Mouse (Mus musculus): ENCODE data around the gene 2310034G01Rik. TPM values are rescaled to one million over a fixed set of nuclear protein-coding genes. Genes with fewer than 3 reads are reported as not detected.

Gene 2310034G01Rik
- polyA plus RNA-seq, 1 experiment from 2014 or later = 1.0 TPM

GRCm38 (mm10) chr19:46395109-46396009, 45.3 kb upstream of the 2310034G01Rik start, which contains the start of gene Actr1a:
Gene Actr1a, minus strand, starts transcription at chr19:46395748.
- peak; percentile 94 for ATAC-seq (replicated peaks; ENCODE audit: insufficient number of reproducible peaks, low FRiP score, low TSS enrichment)
- WGBS (ENCODE audit: insufficient replicate concordance) = under 1% methylated on average over 51 of the region's 51 CpGs
- no peak within 1 kb of the TSS for H3K27ac ChIP-seq (ENCODE audit: low read depth, low read length)

DNA sequence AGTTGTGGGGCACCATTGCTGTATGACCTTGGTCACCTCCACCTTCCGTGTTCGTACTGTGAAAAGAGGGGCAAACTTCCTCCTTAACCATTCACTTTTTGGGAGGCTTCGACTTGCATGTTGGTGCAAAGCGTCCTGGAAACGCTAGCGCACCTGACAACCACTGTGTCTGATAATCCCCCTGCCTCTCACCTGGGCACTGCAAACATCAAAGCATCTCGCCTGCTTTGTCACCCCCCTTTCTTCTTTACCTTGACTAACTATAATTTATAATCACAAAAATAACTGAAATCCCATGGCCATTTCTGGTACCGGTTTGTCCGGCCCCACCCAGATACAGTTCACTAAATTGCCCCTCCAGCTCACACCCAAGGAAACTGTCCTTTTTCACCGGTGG, 44.6 kb upstream of the 2310034G01Rik start:
- Histone ChIP-seq H3K4me1 (ENCODE audit: control insufficient read depth, insufficient read depth, low read length) (peaks cover 33% of the 10 kb centered on the region), H3K9me3 (replicated peaks; ENCODE audit: control insufficient read depth, low read length) (no peaks in the 10 kb centered on the region), H3K36me3 (ENCODE audit: control insufficient read depth, insufficient read depth, low read length) (no peaks in the 10 kb centered on the region), H3K27ac (ENCODE audit: low read depth, low read length) (no peak overlapping the region), H3K9ac (ENCODE audit: low read depth, low read length) (peak overlapping the region; percentile 83), H3K27me3 (ENCODE audit: control insufficient read depth, insufficient read depth, low read length) (no peaks in the 10 kb centered on the region), H3K4me2 (peak overlapping the region; percentile 94), H3K4me3 (ENCODE audit: low read depth, low read length) (peak overlapping the region; percentile 90)
- 8% methylated on average over 10 of the region's 10 CpGs for WGBS (ENCODE audit: insufficient replicate concordance)
- ATAC-seq (replicated peaks; ENCODE audit: insufficient number of reproducible peaks, low FRiP score, low TSS enrichment) = no peak

More at GRCm38 (mm10) chr19:46395109-46396009, 45.3 kb upstream of the 2310034G01Rik start, which contains the start of gene Actr1a:
- no peaks in the 10 kb centered on the region for H3K9me3 ChIP-seq (replicated peaks; ENCODE audit: control insufficient read depth, low read length)
- H3K27me3 ChIP-seq (ENCODE audit: control insufficient read depth, insufficient read depth, low read length) = no peaks in the 10 kb centered on the region
- H3K36me3 ChIP-seq (ENCODE audit: control insufficient read depth, insufficient read depth, low read length) = no peaks in the 10 kb centered on the region
- H3K4me2 ChIP-seq = peak within 1 kb of the TSS; percentile 94
- H3K4me3 ChIP-seq (ENCODE audit: low read depth, low read length) = peak within 1 kb of the TSS; percentile 90
- H3K4me1 ChIP-seq (ENCODE audit: control insufficient read depth, insufficient read depth, low read length) = peaks cover 38% of the 10 kb centered on the region
- peak within 1 kb of the TSS; percentile 83 for H3K9ac ChIP-seq (ENCODE audit: low read depth, low read length)

DNA sequence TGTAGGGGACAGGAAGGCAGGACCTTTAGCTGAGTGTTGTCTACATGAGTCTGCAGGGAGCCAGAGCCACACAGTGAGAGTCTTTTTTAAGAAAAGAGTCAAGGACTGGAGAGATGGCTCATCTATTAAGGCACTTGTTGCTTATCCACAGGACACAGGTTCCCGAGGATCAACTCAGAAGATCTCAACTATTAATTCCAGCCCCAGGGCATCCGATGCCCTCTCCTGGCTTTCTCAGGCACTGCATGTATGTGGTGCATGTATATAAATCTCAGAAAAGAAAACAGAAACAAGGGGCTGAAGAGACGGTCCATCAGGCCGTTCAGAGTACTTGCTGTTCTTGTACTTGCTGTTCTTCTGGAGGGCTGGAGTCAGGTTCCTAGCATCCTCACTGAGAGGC, 41.9 kb upstream of the 2310034G01Rik start:
- Histone ChIP-seq H3K4me1 (ENCODE audit: control insufficient read depth, insufficient read depth, low read length) (peaks cover 16% of the 10 kb centered on the region), H3K9ac (ENCODE audit: low read depth, low read length) (no peak overlapping the region), H3K4me2 (no peak overlapping the region), H3K27me3 (ENCODE audit: control insufficient read depth, insufficient read depth, low read length) (no peaks in the 10 kb centered on the region), H3K36me3 (ENCODE audit: control insufficient read depth, insufficient read depth, low read length) (no peaks in the 10 kb centered on the region; the same call in none of the 2 replicates), H3K27ac (ENCODE audit: low read depth, low read length) (no peak overlapping the region), H3K9me3 (replicated peaks; ENCODE audit: control insufficient read depth, low read length) (no peaks in the 10 kb centered on the region), H3K4me3 (ENCODE audit: low read depth, low read length) (no peak overlapping the region)
- no peak for ATAC-seq (replicated peaks; ENCODE audit: insufficient number of reproducible peaks, low FRiP score, low TSS enrichment)
- 40% methylated on average over 4 of the region's 4 CpGs for WGBS (ENCODE audit: insufficient replicate concordance)

GRCm38 (mm10) chr19:46389872-46390271, 39.8 kb upstream of the 2310034G01Rik start:
- Histone ChIP-seq H3K4me1 (ENCODE audit: control insufficient read depth, insufficient read depth, low read length) (peaks cover 13% of the 10 kb centered on the region), H3K36me3 (ENCODE audit: control insufficient read depth, insufficient read depth, low read length) (peaks cover 11% of the 10 kb centered on the region), H3K9me3 (replicated peaks; ENCODE audit: control insufficient read depth, low read length) (no peaks in the 10 kb centered on the region), H3K9ac (ENCODE audit: low read depth, low read length) (no peak overlapping the region), H3K27me3 (ENCODE audit: control insufficient read depth, insufficient read depth, low read length) (no peaks in the 10 kb centered on the region), H3K27ac (ENCODE audit: low read depth, low read length) (no peak overlapping the region), H3K4me2 (no peak overlapping the region), H3K4me3 (ENCODE audit: low read depth, low read length) (no peak overlapping the region)
- ATAC-seq (replicated peaks; ENCODE audit: insufficient number of reproducible peaks, low FRiP score, low TSS enrichment) = no peak
- WGBS (ENCODE audit: insufficient replicate concordance) = 82% methylated on average over 5 of the region's 5 CpGs

GRCm38 (mm10) chr19:46382275-46382674, 32.2 kb upstream of the 2310034G01Rik start:
- ATAC-seq (replicated peaks; ENCODE audit: insufficient number of reproducible peaks, low FRiP score, low TSS enrichment) = no peak
- Histone ChIP-seq H3K27ac (ENCODE audit: low read depth, low read length) (no peak overlapping the region), H3K27me3 (ENCODE audit: control insufficient read depth, insufficient read depth, low read length) (no peaks in the 10 kb centered on the region), H3K9me3 (replicated peaks; ENCODE audit: control insufficient read depth, low read length) (no peaks in the 10 kb centered on the region), H3K36me3 (ENCODE audit: control insufficient read depth, insufficient read depth, low read length) (peaks cover 69% of the 10 kb centered on the region), H3K9ac (ENCODE audit: low read depth, low read length) (no peak overlapping the region), H3K4me2 (no peak overlapping the region), H3K4me3 (ENCODE audit: low read depth, low read length) (no peak overlapping the region), H3K4me1 (ENCODE audit: control insufficient read depth, insufficient read depth, low read length) (no peaks in the 10 kb centered on the region)
- WGBS (ENCODE audit: insufficient replicate concordance) = 96% methylated on average over 9 of the region's 9 CpGs

GRCm38 (mm10) chr19:46375891-46376290, 25.8 kb upstream of the 2310034G01Rik start:
- H3K4me2 ChIP-seq = no peak overlapping the region
- peaks cover 3% of the 10 kb centered on the region; the same call in 1 of the 2 replicates for H3K4me1 ChIP-seq (ENCODE audit: control insufficient read depth, insufficient read depth, low read length)
- H3K36me3 ChIP-seq (ENCODE audit: control insufficient read depth, insufficient read depth, low read length) = peaks cover 26% of the 10 kb centered on the region
- H3K9ac ChIP-seq (ENCODE audit: low read depth, low read length) = no peak overlapping the region
- 52% methylated on average over 4 of the region's 4 CpGs for WGBS (ENCODE audit: insufficient replicate concordance)
- H3K27ac ChIP-seq (ENCODE audit: low read depth, low read length) = no peak overlapping the region
- no peak overlapping the region for H3K4me3 ChIP-seq (ENCODE audit: low read depth, low read length)
- ATAC-seq (replicated peaks; ENCODE audit: insufficient number of reproducible peaks, low FRiP score, low TSS enrichment) = no peak
- no peaks in the 10 kb centered on the region for H3K27me3 ChIP-seq (ENCODE audit: control insufficient read depth, insufficient read depth, low read length)
- H3K9me3 ChIP-seq (replicated peaks; ENCODE audit: control insufficient read depth, low read length) = no peaks in the 10 kb centered on the region

- no peaks in the 10 kb centered on the region for H3K27me3 ChIP-seq (ENCODE audit: control insufficient read depth, insufficient read depth, low read length)
- H3K36me3 ChIP-seq (ENCODE audit: control insufficient read depth, insufficient read depth, low read length) = peaks cover 22% of the 10 kb centered on the region
- ATAC-seq (replicated peaks; ENCODE audit: insufficient number of reproducible peaks, low FRiP score, low TSS enrichment) = no peak
- H3K9ac ChIP-seq (ENCODE audit: low read depth, low read length) = no peak overlapping the region
- no peaks in the 10 kb centered on the region for H3K9me3 ChIP-seq (replicated peaks; ENCODE audit: control insufficient read depth, low read length)
- H3K27ac ChIP-seq (ENCODE audit: low read depth, low read length) = no peak overlapping the region
- H3K4me3 ChIP-seq (ENCODE audit: low read depth, low read length) = no peak overlapping the region
- H3K4me2 ChIP-seq = no peak overlapping the region
- 77% methylated on average over 5 of the region's 5 CpGs for WGBS (ENCODE audit: insufficient replicate concordance)
- H3K4me1 ChIP-seq (ENCODE audit: control insufficient read depth, insufficient read depth, low read length) = peaks cover 3% of the 10 kb centered on the region; the same call in 1 of the 2 replicates
Measured at GRCm38 (mm10) chr19:46375489-46375888, 25.4 kb upstream of the 2310034G01Rik start.

- no peaks in the 10 kb centered on the region for H3K9me3 ChIP-seq (replicated peaks; ENCODE audit: control insufficient read depth, low read length)
- H3K27me3 ChIP-seq (ENCODE audit: control insufficient read depth, insufficient read depth, low read length) = no peaks in the 10 kb centered on the region
- no peak overlapping the region for H3K9ac ChIP-seq (ENCODE audit: low read depth, low read length)
- H3K36me3 ChIP-seq (ENCODE audit: control insufficient read depth, insufficient read depth, low read length) = peaks cover 17% of the 10 kb centered on the region
- ATAC-seq (replicated peaks; ENCODE audit: insufficient number of reproducible peaks, low FRiP score, low TSS enrichment) = no peak
- 54% methylated on average over 21 of the region's 21 CpGs for WGBS (ENCODE audit: insufficient replicate concordance)
- H3K27ac ChIP-seq (ENCODE audit: low read depth, low read length) = no peak overlapping the region
- no peak overlapping the region for H3K4me3 ChIP-seq (ENCODE audit: low read depth, low read length)
- H3K4me2 ChIP-seq = no peak overlapping the region
- peaks cover 3% of the 10 kb centered on the region; the same call in 1 of the 2 replicates for H3K4me1 ChIP-seq (ENCODE audit: control insufficient read depth, insufficient read depth, low read length)
Measured at GRCm38 (mm10) chr19:46374477-46375088, 24.5 kb upstream of the 2310034G01Rik start.

Data from heart, embryonic 11.5 days (tissue).